Mouse (Mus musculus) brain, embryonic 18.5 days (tissue): Measurements from ENCODE around the gene Nfe2l2.
"Not testable (repeated sequence)": the region's sequence is repeated elsewhere in the genome, so short reads cannot be mapped to it uniquely, and the experiment has no call there.

Experiments used
- DNase-seq: peaks from one replicate; pipeline ENCODE4 v3.0.0-alpha.2; 2012; ENCODE audit warnings: low read depth, low spot score

The Nfe2l2 gene

GRCm38 (mm10) chr2:75713083-75713482 is 8.6 kb upstream of the Nfe2l2 start:
- DNase-seq: no peak

- no peak for DNase-seq
Measured at GRCm38 (mm10) chr2:75707420-75707819, 3.0 kb upstream of the Nfe2l2 start.

GRCm38 (mm10) chr2:75706435-75706834 is 2.0 kb upstream of the Nfe2l2 start:
- no peak for DNase-seq

GRCm38 (mm10) chr2:75705162-75705752 is 816 bp upstream of the Nfe2l2 start:
- DNase-seq: no peak

GRCm38 (mm10) chr2:75703375-75704181 is 863 bp downstream of the Nfe2l2 start:
- peak; percentile 66 for DNase-seq

- DNase-seq: no peak
Measured at GRCm38 (mm10) chr2:75702588-75702976, 1.9 kb downstream of the Nfe2l2 start.

GRCm38 (mm10) chr2:75701822-75702587 is 2.4 kb downstream of the Nfe2l2 start:
- DNase-seq: no peak

GRCm38 (mm10) chr2:75701207-75701606 is 3.2 kb downstream of the Nfe2l2 start:
- no peak for DNase-seq

- no peak for DNase-seq
Measured at GRCm38 (mm10) chr2:75700543-75700942, 3.9 kb downstream of the Nfe2l2 start.

- no peak for DNase-seq
Measured at GRCm38 (mm10) chr2:75698874-75699273, 5.6 kb downstream of the Nfe2l2 start.

GRCm38 (mm10) chr2:75698007-75698406 is 6.4 kb downstream of the Nfe2l2 start:
- DNase-seq: no peak

- DNase-seq: no peak
Measured at GRCm38 (mm10) chr2:75697222-75697621, 7.2 kb downstream of the Nfe2l2 start.

GRCm38 (mm10) chr2:75696371-75696770 is 8.1 kb downstream of the Nfe2l2 start:
- DNase-seq: no peak

GRCm38 (mm10) chr2:75695676-75696350 is 8.6 kb downstream of the Nfe2l2 start:
- DNase-seq: no peak

GRCm38 (mm10) chr2:75694926-75695325 is 9.5 kb downstream of the Nfe2l2 start:
- DNase-seq: not testable (repeated sequence)

- no peak for DNase-seq
Measured at GRCm38 (mm10) chr2:75692369-75692768, 12.1 kb downstream of the Nfe2l2 start.

GRCm38 (mm10) chr2:75691316-75691715 is 13.1 kb downstream of the Nfe2l2 start:
- no peak for DNase-seq

- DNase-seq: no peak
Measured at GRCm38 (mm10) chr2:75690656-75691055, 13.8 kb downstream of the Nfe2l2 start.

- no peak for DNase-seq
Measured at GRCm38 (mm10) chr2:75689482-75690158, 14.8 kb downstream of the Nfe2l2 start.

- no peak for DNase-seq
Measured at GRCm38 (mm10) chr2:75688901-75689300, 15.5 kb downstream of the Nfe2l2 start.

- DNase-seq: no peak
Measured at GRCm38 (mm10) chr2:75687040-75687749, 17.2 kb downstream of the Nfe2l2 start.
